Mouse (Mus musculus) gastrocnemius, postnatal 14 days (tissue): ENCODE measurements around the gene Flnb. TPM values are rescaled to one million over a fixed set of nuclear protein-coding genes. Genes with fewer than 3 reads are reported as not detected.
A peak's percentile ranks its signal among the peaks of the same experiment; 100 is the strongest.

ENCODE experiments used
- DNase-seq: peaks from one replicate; pipeline ENCODE4 v3.0.0; 2021; ENCODE audit warnings: mixed read lengths
- intact Hi-C: fragments of 180-260 bp; cut with DNase I; formaldehyde crosslinking; loops from one replicate; pipeline ENCODE4 v1.15.1; 2025; ENCODE audit warnings: low total_unique reads
- total RNA-seq, 2 experiments: library from RNA; stranded (reverse); gene quantifications; 2 replicates each; pipeline ENCODE4 v1.2.3; 2021

Gene Flnb
- total RNA-seq, 2 experiments from 2014 or later: 19.9 to 20.8 TPM

- no peak for DNase-seq
- intact Hi-C loops: no loop called here
Observed at GRCm38 (mm10) chr14:7928362-7928761, 110.6 kb downstream of the Flnb start.

- intact Hi-C loops: no loop called here
- DNase-seq: no peak
Observed at GRCm38 (mm10) chr14:7929029-7929428, 111.3 kb downstream of the Flnb start.

GRCm38 (mm10) chr14:7932151-7932550 is 114.4 kb downstream of the Flnb start:
- intact Hi-C loops: no loop called here
- no peak for DNase-seq

- DNase-seq: no peak
- intact Hi-C loops: no loop called here
Observed at GRCm38 (mm10) chr14:7934166-7934565, 116.4 kb downstream of the Flnb start.

GRCm38 (mm10) chr14:7937052-7937630 is 119.4 kb downstream of the Flnb start:
- intact Hi-C loops: no loop called here
- no peak for DNase-seq

- DNase-seq: no peak
- intact Hi-C loops: no loop called here
Observed at GRCm38 (mm10) chr14:7938809-7939784, 121.3 kb downstream of the Flnb start.

GRCm38 (mm10) chr14:7941413-7941812 is 123.7 kb downstream of the Flnb start:
- intact Hi-C loops: no loop called here
- no peak for DNase-seq

- peak; percentile 52 for DNase-seq
- intact Hi-C loops: no loop called here
Observed at GRCm38 (mm10) chr14:7943101-7943800, 125.5 kb downstream of the Flnb start.

- DNase-seq: no peak
- intact Hi-C loops: no loop called here
Observed at GRCm38 (mm10) chr14:7943801-7944135, 126.0 kb downstream of the Flnb start.

- intact Hi-C loops: loop anchor here (5.0 kb wide), 1 partner anchor 127 kb away; the partner anchor contains the start of gene Flnb
Observed at GRCm38 (mm10) chr14:7944349-7945039, 126.7 kb downstream of the Flnb start.

GRCm38 (mm10) chr14:7945261-7945660 is 127.5 kb downstream of the Flnb start:
- intact Hi-C loops: loop anchor here (5.0 kb wide), 1 partner anchor 128 kb away; the partner anchor contains the start of gene Flnb
- no peak for DNase-seq

More at GRCm38 (mm10) chr14:7944349-7945039, 126.7 kb downstream of the Flnb start:
- DNase-seq: no peak

GRCm38 (mm10) chr14:7951234-7951633 is 133.5 kb downstream of the Flnb start:
- intact Hi-C loops: no loop called here
- no peak for DNase-seq

- intact Hi-C loops: no loop called here
- peak; percentile 35 for DNase-seq
Observed at GRCm38 (mm10) chr14:7952610-7953254, 135.0 kb downstream of the Flnb start.

- intact Hi-C loops: no loop called here
- no peak for DNase-seq
Observed at GRCm38 (mm10) chr14:7954071-7954471, 136.3 kb downstream of the Flnb start.

- intact Hi-C loops: no loop called here
- no peak for DNase-seq
Observed at GRCm38 (mm10) chr14:7956427-7956826, 138.7 kb downstream of the Flnb start.

GRCm38 (mm10) chr14:7957049-7957448 is 139.3 kb downstream of the Flnb start, which contains the start of gene Gm45521:
Gene Gm45521, plus strand, starts transcription at chr14:7957288.
- no peak for DNase-seq
- intact Hi-C loops: no loop called here

- intact Hi-C loops: loop anchor here (10.0 kb wide), 1 partner anchor 194 kb away; no protein-coding TSS in a partner anchor
- DNase-seq: no peak
Observed at GRCm38 (mm10) chr14:7960616-7961015, 142.9 kb downstream of the Flnb start.

GRCm38 (mm10) chr14:7961714-7962113 is 144.0 kb downstream of the Flnb start:
- intact Hi-C loops: loop anchor here (10.0 kb wide), 1 partner anchor 193 kb away; no protein-coding TSS in a partner anchor
- no peak for DNase-seq

GRCm38 (mm10) chr14:7962626-7963025 is 144.9 kb downstream of the Flnb start:
- intact Hi-C loops: loop anchor here (10.0 kb wide), 1 partner anchor 192 kb away; no protein-coding TSS in a partner anchor
- DNase-seq: no peak
